Mouse (Mus musculus) spleen, adult 2 months (tissue): ENCODE data around the gene Rp9.

Experiments used
- CTCF ChIP-seq: fragments of 200-500 bp; IDR thresholded peaks from 2 replicates; pipeline ENCODE4 v1.5.1; 2011; ENCODE audit warnings: mild to moderate bottlenecking, inconsistent platforms; ENCODE audit not compliant: insufficient read depth, insufficient read length, insufficient replicate concordance; ENCODE audit errors: extremely low read depth
- POLR2A ChIP-seq: fragments of 200-500 bp; IDR thresholded peaks from 2 replicates; pipeline ENCODE4 v1.6.1; 2011; ENCODE audit warnings: low read depth, low read length, inconsistent platforms

DNA sequence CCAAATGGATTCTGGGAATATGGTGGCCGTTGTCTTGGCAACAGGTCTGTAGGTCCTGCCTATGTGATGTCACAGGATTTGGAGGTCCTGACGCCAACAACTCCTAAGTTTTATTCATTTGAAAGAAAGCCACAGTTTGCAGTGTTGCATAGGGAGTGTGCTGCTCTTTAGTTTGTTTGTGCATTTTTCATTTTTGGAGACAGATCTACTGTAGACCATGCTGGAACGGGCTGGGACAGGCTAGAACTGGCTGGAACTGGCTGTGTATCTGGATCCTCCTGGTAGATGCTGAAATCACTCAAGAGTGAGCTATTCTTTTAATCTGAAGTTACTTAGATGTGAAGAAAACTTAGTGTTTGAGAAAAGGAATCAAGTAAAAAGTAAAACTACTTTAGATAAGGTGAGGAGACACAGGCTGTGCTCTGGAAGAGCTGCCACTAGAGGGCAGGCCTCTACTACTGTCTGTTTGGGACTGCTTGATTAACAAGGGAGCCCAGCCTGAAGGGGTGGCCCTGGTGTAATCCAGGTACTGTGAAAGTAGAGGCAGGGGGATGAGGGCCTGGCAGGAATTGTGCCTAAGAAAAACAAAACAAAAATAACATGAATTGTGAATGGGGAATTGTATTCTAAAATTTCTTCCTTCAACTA is 49.0 kb upstream of the Rp9 start:
- TF ChIP-seq CTCF (peak; percentile 63; the same call in 1 of the 2 replicates), POLR2A (no peak)
